Mouse (Mus musculus) limb, embryonic 12.5 days (tissue): ENCODE data around the gene Chadl. TPM values are rescaled to one million over a fixed set of nuclear protein-coding genes. Genes with fewer than 3 reads are reported as not detected.

ENCODE experiments used
- ATAC-seq: fragments of 200-750 bp; cut with Nextera tagmentation; 2 replicates; pipeline ENCODE4 v1.8.0; 2017; ENCODE audit warnings: low read depth, moderate TSS enrichment; ENCODE audit not compliant: insufficient number of reproducible peaks, insufficient read depth, low FRiP score, low TSS enrichment
- H3K27ac ChIP-seq: fragments of 300-500 bp; sonication (generic); 2 replicates; pipeline ENCODE4 v1.5.1; 2016; ENCODE audit warnings: mild to moderate bottlenecking, moderate library complexity
- H3K27me3 ChIP-seq: fragments of 300-500 bp; sonication (generic); 2 replicates; pipeline ENCODE4 v1.6.1; 2016; ENCODE audit warnings: mild to moderate bottlenecking, moderate library complexity
- H3K36me3 ChIP-seq: fragments of 300-500 bp; sonication (generic); 2 replicates; pipeline ENCODE4 v1.6.1; 2016; ENCODE audit warnings: mild to moderate bottlenecking, moderate library complexity
- H3K4me1 ChIP-seq: fragments of 300-500 bp; sonication (generic); replicated peaks from 2 replicates; pipeline ENCODE4 v1.6.1; 2016
- H3K4me2 ChIP-seq: fragments of 300-500 bp; sonication (generic); 2 replicates; pipeline ENCODE4 v1.6.1; 2016; ENCODE audit warnings: mild to moderate bottlenecking, moderate library complexity
- H3K4me3 ChIP-seq: fragments of 300-500 bp; sonication (generic); replicated peaks from 2 replicates; pipeline ENCODE4 v1.5.1; 2016; ENCODE audit warnings: mild to moderate bottlenecking
- H3K9ac ChIP-seq: fragments of 300-500 bp; sonication (generic); replicated peaks from 2 replicates; pipeline ENCODE4 v1.6.1; 2016; ENCODE audit warnings: mild to moderate bottlenecking, moderate library complexity
- H3K9me3 ChIP-seq: fragments of 300-500 bp; sonication (generic); 2 replicates; pipeline ENCODE4 v1.6.1; 2016; ENCODE audit warnings: mild to moderate bottlenecking, moderate library complexity
- WGBS: fragments of 180-500 bp; shearing (Covaris S2); methylation state at CpG from one replicate; pipeline ENCODE4 v1.1.7; 2016; 5-methylcytosine and 5-hydroxymethylcytosine counted together
- polyA plus RNA-seq: library from polyadenylated mRNA; unstranded; fragments of >200 nt; fragmentation: Nextera tagmentation; extraction: Ambion mirVana; gene quantifications from 2 replicates; pipeline ENCODE4 v1.2.1, GENCODE M21; 2016

Chadl gene
- polyA plus RNA-seq, 1 experiment from 2014 or later = 11.1 TPM

- under 1% methylated on average over 55 of the region's 55 CpGs for WGBS
- Histone ChIP-seq H3K9me3 (no peaks in the 10 kb centered on the region), H3K27ac (peak within 1 kb of the TSS; percentile 29), H3K4me3 (peak within 1 kb of the TSS; percentile 82), H3K9ac (peak within 1 kb of the TSS; percentile 70), H3K36me3 (peaks cover 22% of the 10 kb centered on the region), H3K4me2 (peak within 1 kb of the TSS; percentile 71), H3K27me3 (no peaks in the 10 kb centered on the region), H3K4me1 (peaks cover 8% of the 10 kb centered on the region)
- peak; percentile 93 for ATAC-seq
Measured at GRCm38 (mm10) chr15:81663697-81664561, 33.2 kb downstream of the Chadl start, which contains the start of gene L3mbtl2. TSS of gene L3mbtl2 (plus strand) at chr15:81663889.

- no peaks in the 10 kb centered on the region for H3K27me3 ChIP-seq
- H3K4me3 ChIP-seq = peak overlapping the region; percentile 82
- no peak overlapping the region for H3K9ac ChIP-seq
- H3K36me3 ChIP-seq = peaks cover 16% of the 10 kb centered on the region
- H3K4me1 ChIP-seq = peaks cover 8% of the 10 kb centered on the region
- H3K27ac ChIP-seq = no peak overlapping the region
- peak overlapping the region; percentile 71 for H3K4me2 ChIP-seq
- ATAC-seq = no peak
- H3K9me3 ChIP-seq = no peaks in the 10 kb centered on the region
- 65% methylated on average over 10 of the region's 10 CpGs for WGBS
Measured at GRCm38 (mm10) chr15:81663281-81663680, 33.8 kb downstream of the Chadl start.

GRCm38 (mm10) chr15:81661701-81662100 lies 35.4 kb downstream of the Chadl start:
- H3K4me3 ChIP-seq = no peak overlapping the region
- H3K36me3 ChIP-seq = no peaks in the 10 kb centered on the region; the same call in 1 of the 2 replicates

GRCm38 (mm10) chr15:81650636-81651035 lies 46.5 kb downstream of the Chadl start:
- Histone ChIP-seq H3K36me3 (peaks cover 67% of the 10 kb centered on the region), H3K9me3 (no peaks in the 10 kb centered on the region), H3K27ac (no peak overlapping the region), H3K9ac (no peak overlapping the region), H3K4me3 (no peak overlapping the region), H3K27me3 (no peaks in the 10 kb centered on the region), H3K4me1 (no peaks in the 10 kb centered on the region), H3K4me2 (no peak overlapping the region)
- no peak for ATAC-seq
- 94% methylated on average over 7 of the region's 7 CpGs for WGBS

More at GRCm38 (mm10) chr15:81661701-81662100, 35.4 kb downstream of the Chadl start:
- peaks cover 8% of the 10 kb centered on the region for H3K4me1 ChIP-seq
- H3K9ac ChIP-seq = no peak overlapping the region
- H3K27ac ChIP-seq = no peak overlapping the region
- no peaks in the 10 kb centered on the region for H3K27me3 ChIP-seq
- no peak for ATAC-seq
- 92% methylated on average over 2 of the region's 2 CpGs for WGBS
- no peaks in the 10 kb centered on the region for H3K9me3 ChIP-seq
- H3K4me2 ChIP-seq = no peak overlapping the region

GRCm38 (mm10) chr15:81649516-81650455 lies 47.3 kb downstream of the Chadl start:
- H3K36me3 ChIP-seq = peaks cover 76% of the 10 kb centered on the region
- H3K9me3 ChIP-seq = no peaks in the 10 kb centered on the region
- H3K4me2 ChIP-seq = no peak overlapping the region
- H3K4me3 ChIP-seq = no peak overlapping the region
- WGBS = 95% methylated on average over 8 of the region's 8 CpGs
- no peaks in the 10 kb centered on the region for H3K27me3 ChIP-seq
- no peak overlapping the region for H3K27ac ChIP-seq
- H3K9ac ChIP-seq = no peak overlapping the region
- H3K4me1 ChIP-seq = no peaks in the 10 kb centered on the region
- 0 out of 2 replicates have a peak, but pooled peaks have one; percentile 31 for ATAC-seq

Other genes with a start within 250 kb of the Chadl start
- gene Rbx1, start 231.0 kb downstream of the Chadl start, polyA plus RNA-seq = 559 TPM in 2 replicates
- 16.0 and 22.9 TPM in 2 replicates for gene Ep300, start 111.9 kb downstream of the Chadl start, polyA plus RNA-seq
- 25.5 and 25.6 TPM in 2 replicates for gene L3mbtl2, start 33.4 kb downstream of the Chadl start, polyA plus RNA-seq
- gene Zc3h7b, start 47.8 kb upstream of the Chadl start, polyA plus RNA-seq = 42.0 and 46.4 TPM in 2 replicates
- gene Rangap1, start 48.2 kb upstream of the Chadl start, polyA plus RNA-seq = 121 and 125 TPM in 2 replicates
- gene Tef, start 105.1 kb upstream of the Chadl start, polyA plus RNA-seq = 26.1 and 27.2 TPM in 2 replicates
- gene Tob2, start 161.5 kb upstream of the Chadl start, polyA plus RNA-seq = 22.6 and 25.0 TPM in 2 replicates
- gene Phf5a, start 174.6 kb upstream of the Chadl start, polyA plus RNA-seq = 147 and 168 TPM in 2 replicates
- gene Aco2, start 175.0 kb upstream of the Chadl start, polyA plus RNA-seq = 139 and 143 TPM in 2 replicates
- gene Polr3h, start 229.0 kb upstream of the Chadl start, polyA plus RNA-seq = 60.1 and 62.4 TPM in 2 replicates
- 7.9 and 9.6 TPM in 2 replicates for gene Csdc2, start 239.5 kb upstream of the Chadl start, polyA plus RNA-seq